Mouse (Mus musculus): Measurements from ENCODE around the gene Capn5. TPM values are rescaled to one million over a fixed set of nuclear protein-coding genes. Genes with fewer than 3 reads are reported as not detected.

Gene Capn5
- total RNA-seq (2014; rRNA removed) (35.8 and 39.2 TPM in 2 replicates), polyA plus RNA-seq (2015; fragmentation: Nextera tagmentation; extraction: Ambion mirVana) (21.3 and 22.6 TPM in 2 replicates)

GRCm38 (mm10) chr7:98177929-98178559 is at the start of gene Capn5:
Capn5 (minus strand) TSS chr7:98178274.
- Histone ChIP-seq H3K27me3 (ENCODE audit: insufficient read depth, low read length) (no peaks in the 10 kb centered on the region), H3K4me2 (ENCODE audit: low read depth) (peak within 1 kb of the TSS; percentile 71), H3K9ac (peak within 1 kb of the TSS; percentile 80), H3K4me3 (ENCODE audit: low read depth, low read length) (peak within 1 kb of the TSS; percentile 73), H3K27ac (ENCODE audit: low read depth, low read length) (peak within 1 kb of the TSS; percentile 35; the same call in 1 of the 2 replicates), H3K9me3 (ENCODE audit: low read length) (no peaks in the 10 kb centered on the region), H3K36me3 (ENCODE audit: insufficient read depth) (no peaks in the 10 kb centered on the region), H3K4me1 (ENCODE audit: insufficient read depth) (peaks cover 12% of the 10 kb centered on the region; the same call in 1 of the 2 replicates)
- TF ChIP-seq CTCF (IDR thresholded peaks at IDR 0.05; ENCODE audit: low read depth), result peak; percentile 75
- DNase-seq (peak; percentile 88), ATAC-seq (peak; percentile 92)
- 3% methylated on average over 38 of the region's 44 CpGs for WGBS

- 92% methylated on average over 4 of the region's 4 CpGs for WGBS
- ATAC-seq, result no peak
- TF ChIP-seq CTCF (IDR thresholded peaks at IDR 0.05; ENCODE audit: low read depth), result no peak
Observed at GRCm38 (mm10) chr7:98223796-98224195, 45.7 kb upstream of the Capn5 start.

GRCm38 (mm10) chr7:98216713-98217112 is 38.6 kb upstream of the Capn5 start:
- H3K4me3 ChIP-seq (ENCODE audit: low read depth, low read length), result no peak overlapping the region
- no peak for TF ChIP-seq CTCF (IDR thresholded peaks at IDR 0.05; ENCODE audit: low read depth)
- no peak for DNase-seq
- H3K27me3 ChIP-seq (ENCODE audit: insufficient read depth, low read length), result no peaks in the 10 kb centered on the region
- H3K9me3 ChIP-seq (ENCODE audit: low read length), result no peaks in the 10 kb centered on the region
- H3K4me1 ChIP-seq (ENCODE audit: insufficient read depth), result no peaks in the 10 kb centered on the region
- H3K9ac ChIP-seq, result no peak overlapping the region
- H3K4me2 ChIP-seq (ENCODE audit: low read depth), result no peak overlapping the region
- no peak overlapping the region for H3K27ac ChIP-seq (ENCODE audit: low read depth, low read length)
- H3K36me3 ChIP-seq (ENCODE audit: insufficient read depth), result no peaks in the 10 kb centered on the region
- no peak for ATAC-seq

More at GRCm38 (mm10) chr7:98223796-98224195, 45.7 kb upstream of the Capn5 start:
- Histone ChIP-seq H3K27me3 (ENCODE audit: insufficient read depth, low read length) (no peaks in the 10 kb centered on the region), H3K9ac (no peak overlapping the region), H3K9me3 (ENCODE audit: low read length) (no peaks in the 10 kb centered on the region), H3K27ac (ENCODE audit: low read depth, low read length) (no peak overlapping the region), H3K4me3 (ENCODE audit: low read depth, low read length) (no peak overlapping the region), H3K36me3 (ENCODE audit: insufficient read depth) (no peaks in the 10 kb centered on the region), H3K4me1 (ENCODE audit: insufficient read depth) (no peaks in the 10 kb centered on the region), H3K4me2 (ENCODE audit: low read depth) (no peak overlapping the region)
- DNase-seq, result no peak

GRCm38 (mm10) chr7:98202946-98203345 is 24.9 kb upstream of the Capn5 start:
- WGBS, result 80% methylated on average over 4 of the region's 4 CpGs

DNA sequence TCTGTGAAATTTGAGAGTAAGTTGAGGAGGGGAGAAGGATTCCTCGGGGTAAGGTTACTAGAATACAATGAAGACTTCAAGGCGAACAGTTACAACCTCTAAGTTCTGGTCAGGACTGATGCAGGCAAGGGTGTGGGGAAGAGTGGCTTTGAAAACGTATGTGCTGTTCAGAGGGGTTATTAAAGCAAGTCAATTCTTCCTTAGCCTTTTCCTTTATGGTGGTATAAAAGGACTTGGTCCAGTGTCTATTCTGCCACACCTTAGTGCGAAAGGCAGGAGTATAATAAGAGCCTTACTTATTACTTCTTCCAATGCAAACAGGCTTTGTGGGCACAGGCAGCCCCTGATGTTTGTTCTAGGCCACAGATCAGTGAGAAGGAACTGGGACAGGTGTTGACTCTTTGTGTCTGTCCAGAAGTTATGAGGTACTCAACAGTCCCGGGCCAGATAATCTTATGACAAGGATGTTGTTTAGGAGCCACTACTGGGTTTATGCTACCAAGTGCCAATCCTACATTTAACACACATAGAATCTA is 23.5 kb upstream of the Capn5 start:
- no peak overlapping the region for H3K4me3 ChIP-seq (ENCODE audit: low read depth, low read length)
- 85% methylated on average over 5 of the region's 5 CpGs for WGBS
- no peak overlapping the region for H3K4me2 ChIP-seq (ENCODE audit: low read depth)
- DNase-seq (no peak), ATAC-seq (no peak)
- peaks cover 6% of the 10 kb centered on the region; the same call in 1 of the 2 replicates for H3K27me3 ChIP-seq (ENCODE audit: insufficient read depth, low read length)
- no peaks in the 10 kb centered on the region for H3K4me1 ChIP-seq (ENCODE audit: insufficient read depth)
- TF ChIP-seq CTCF (IDR thresholded peaks at IDR 0.05; ENCODE audit: low read depth), result no peak
- no peaks in the 10 kb centered on the region for H3K9me3 ChIP-seq (ENCODE audit: low read length)
- H3K36me3 ChIP-seq (ENCODE audit: insufficient read depth), result no peaks in the 10 kb centered on the region
- H3K27ac ChIP-seq (ENCODE audit: low read depth, low read length), result no peak overlapping the region
- H3K9ac ChIP-seq, result no peak overlapping the region

More at GRCm38 (mm10) chr7:98202946-98203345, 24.9 kb upstream of the Capn5 start:
- Histone ChIP-seq H3K27me3 (ENCODE audit: insufficient read depth, low read length) (no peaks in the 10 kb centered on the region), H3K4me1 (ENCODE audit: insufficient read depth) (no peaks in the 10 kb centered on the region), H3K27ac (ENCODE audit: low read depth, low read length) (no peak overlapping the region), H3K4me3 (ENCODE audit: low read depth, low read length) (no peak overlapping the region), H3K9me3 (ENCODE audit: low read length) (no peaks in the 10 kb centered on the region), H3K9ac (no peak overlapping the region), H3K4me2 (ENCODE audit: low read depth) (no peak overlapping the region), H3K36me3 (ENCODE audit: insufficient read depth) (no peaks in the 10 kb centered on the region)
- ATAC-seq (no peak), DNase-seq (no peak)
- TF ChIP-seq CTCF (IDR thresholded peaks at IDR 0.05; ENCODE audit: low read depth), result no peak

- DNase-seq, result no peak
- Histone ChIP-seq H3K27ac (ENCODE audit: low read depth, low read length) (no peak overlapping the region), H3K4me1 (ENCODE audit: insufficient read depth) (no peaks in the 10 kb centered on the region), H3K27me3 (ENCODE audit: insufficient read depth, low read length) (peaks cover 14% of the 10 kb centered on the region; the same call in 1 of the 2 replicates), H3K4me3 (ENCODE audit: low read depth, low read length) (no peak overlapping the region), H3K36me3 (ENCODE audit: insufficient read depth) (no peaks in the 10 kb centered on the region), H3K9ac (no peak overlapping the region), H3K4me2 (ENCODE audit: low read depth) (no peak overlapping the region), H3K9me3 (ENCODE audit: low read length) (no peaks in the 10 kb centered on the region)
- TF ChIP-seq CTCF (IDR thresholded peaks at IDR 0.05; ENCODE audit: low read depth), result no peak
- ATAC-seq, result no peak
- 94% methylated on average over 3 of the region's 3 CpGs for WGBS
Observed at GRCm38 (mm10) chr7:98200396-98200795, 22.3 kb upstream of the Capn5 start.

DNA sequence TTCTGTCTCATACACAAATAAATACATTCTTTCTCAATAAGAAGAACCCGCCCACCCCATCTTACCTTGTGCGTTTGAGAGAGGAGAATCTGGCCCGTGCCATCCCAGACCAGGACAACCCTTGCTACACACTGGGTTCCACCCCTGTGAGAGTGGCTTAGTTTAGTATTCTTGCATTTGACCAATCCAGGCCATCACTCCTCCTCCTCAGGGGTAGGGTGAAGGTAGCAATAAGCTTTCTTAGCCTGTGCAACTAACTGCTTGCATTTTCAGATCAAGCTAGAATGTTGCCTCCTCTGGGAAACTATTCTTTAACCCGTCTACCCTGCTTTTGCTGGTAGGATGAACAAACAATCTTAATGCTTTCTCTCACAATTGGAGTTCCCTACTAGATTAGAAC is 21.3 kb upstream of the Capn5 start, which contains the start of gene B3gnt6:
Gene B3gnt6, minus strand, starts transcription at position 101 of the 400 bp plus-strand sequence.
- TF ChIP-seq CTCF (IDR thresholded peaks at IDR 0.05; ENCODE audit: low read depth), result no peak
- DNase-seq (no peak), ATAC-seq (no peak)
- Histone ChIP-seq H3K27me3 (ENCODE audit: insufficient read depth, low read length) (peaks cover 20% of the 10 kb centered on the region; the same call in 1 of the 2 replicates), H3K9ac (no peak within 1 kb of the TSS), H3K9me3 (ENCODE audit: low read length) (no peaks in the 10 kb centered on the region), H3K36me3 (ENCODE audit: insufficient read depth) (no peaks in the 10 kb centered on the region), H3K4me2 (ENCODE audit: low read depth) (no peak within 1 kb of the TSS), H3K27ac (ENCODE audit: low read depth, low read length) (no peak within 1 kb of the TSS), H3K4me1 (ENCODE audit: insufficient read depth) (peaks cover under 1% of the 10 kb centered on the region; the same call in 1 of the 2 replicates), H3K4me3 (ENCODE audit: low read depth, low read length) (no peak within 1 kb of the TSS)
- WGBS, result 92% methylated on average over 4 of the region's 4 CpGs
